Mouse (Mus musculus) megakaryocyte, embryonic 14.5 days (primary cell): ENCODE measurements around the gene Gm28374.

ENCODE experiments used
- FLI1 ChIP-seq: IDR thresholded peaks from 2 replicates; pipeline ENCODE4 v1.6.1; 2012; ENCODE audit warnings: low read length, inconsistent platforms, mixed read lengths
- GATA1 ChIP-seq: IDR thresholded peaks from 3 replicates; pipeline ENCODE4 v1.6.1; 2012; ENCODE audit warnings: mixed read lengths, low read length, inconsistent platforms, borderline replicate concordance

- TF ChIP-seq FLI1 (no peak), GATA1 (no peak)
These were observed 39.7 kb upstream of the Gm28374 start for GRCm38 (mm10) chr19:6121761-6122160.
